Mouse (Mus musculus) pancreas, adult 10 weeks (tissue): ENCODE measurements around the gene Drd3. TPM values are rescaled to one million over a fixed set of nuclear protein-coding genes. Genes with fewer than 3 reads are reported as not detected.

Experiments used
- polyA plus RNA-seq: library from polyadenylated mRNA; stranded (reverse); fragments of 350-450 nt; fragmentation: Illumina TruSeq; extraction: RNeasy Lipid Tissue Mini Kit (QIAGEN cat#74804); gene quantifications from one replicate; pipeline ENCODE4 v1.2.3, GENCODE M21; 2015; ENCODE audit warnings: low read depth, low replicate concordance; ENCODE audit not compliant: insufficient read depth

Drd3 gene
- polyA plus RNA-seq: not detected

DNA sequence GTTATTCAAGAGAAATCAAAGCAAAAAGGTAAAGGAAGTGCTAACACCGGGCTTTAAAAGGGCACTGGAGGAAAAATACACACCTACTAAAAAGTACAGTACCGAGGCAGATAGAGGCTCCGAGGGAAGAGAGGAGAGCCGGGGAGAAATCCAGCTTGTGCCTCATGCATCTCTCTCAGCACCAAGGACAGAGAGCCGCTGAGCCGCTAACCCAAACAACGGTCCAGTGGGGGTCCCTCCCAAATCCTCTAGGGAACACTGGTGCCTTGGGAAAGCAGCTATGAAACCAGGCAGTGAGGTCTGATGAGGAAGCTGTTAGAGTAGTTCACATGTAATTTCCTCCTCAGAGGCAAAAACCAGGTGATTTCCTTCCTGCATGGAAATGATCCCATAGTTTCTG is at the start of gene Drd3:
Gene Drd3 (plus strand): TSS at position 276 of the 400 bp plus-strand sequence.

Other genes with a start within 250 kb of the Drd3 start
- not detected for gene Tigit, start 89.9 kb upstream of the Drd3 start, polyA plus RNA-seq
- 6.5 TPM for gene Ccdc191, start 135.8 kb downstream of the Drd3 start, polyA plus RNA-seq
- gene Qtrt2, start 172.8 kb downstream of the Drd3 start, polyA plus RNA-seq: 7.4 TPM
- 0.98 TPM for gene Zdhhc23, start 225.8 kb downstream of the Drd3 start, polyA plus RNA-seq